Mouse (Mus musculus) retina, embryonic 14.5 days (tissue): ENCODE measurements at regions not wholly inside any gene's neighbourhood (a gene's known extent, or its start where the extent isn't known, plus 50 kb on each side); places are given as distances from the start of the nearest gene placed in this dataset.

Experiments used
- DNase-seq: peaks from one replicate; pipeline ENCODE4 v3.0.0-alpha.2; 2015; ENCODE audit warnings: low spot score

GRCm38 (mm10) chr15:45171605-45172004 is 5037.4 kb downstream of the 9330182O14Rik start:
- no peak for DNase-seq

- peak; percentile 54 for DNase-seq
These were observed 5044.2 kb downstream of the 9330182O14Rik start for GRCm38 (mm10) chr15:45178341-45178740.

GRCm38 (mm10) chr15:45180173-45180572 is 5046.0 kb downstream of the 9330182O14Rik start:
- DNase-seq: peak; percentile 39
